Mouse (Mus musculus): ENCODE results near the gene Rnasek. TPM values are rescaled to one million over a fixed set of nuclear protein-coding genes. Genes with fewer than 3 reads are reported as not detected.

The Rnasek gene
- total RNA-seq, 2 experiments from 2014 or later, result 97.8 to 102 TPM

DNA sequence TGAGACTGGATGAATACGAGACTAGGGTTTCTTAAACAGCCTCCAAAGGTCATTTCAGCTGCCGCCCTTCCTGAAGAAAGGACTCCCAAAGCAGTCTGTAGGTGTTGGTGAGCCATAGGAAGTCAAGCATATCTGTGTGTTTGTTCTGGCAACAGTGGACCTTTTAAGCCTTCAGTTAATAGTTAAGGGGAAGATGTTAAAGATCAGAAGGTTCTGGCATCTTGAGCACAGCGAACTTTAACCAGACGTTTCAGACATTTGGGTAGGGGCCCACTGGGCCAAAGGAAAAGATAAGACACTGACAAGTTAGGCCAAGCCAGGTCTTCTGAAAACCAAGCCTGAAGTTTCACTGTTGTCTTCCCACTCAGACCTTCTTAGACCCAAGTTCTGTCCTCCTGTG is 21.6 kb downstream of the Rnasek start:
- DNase-seq, result no peak

DNA sequence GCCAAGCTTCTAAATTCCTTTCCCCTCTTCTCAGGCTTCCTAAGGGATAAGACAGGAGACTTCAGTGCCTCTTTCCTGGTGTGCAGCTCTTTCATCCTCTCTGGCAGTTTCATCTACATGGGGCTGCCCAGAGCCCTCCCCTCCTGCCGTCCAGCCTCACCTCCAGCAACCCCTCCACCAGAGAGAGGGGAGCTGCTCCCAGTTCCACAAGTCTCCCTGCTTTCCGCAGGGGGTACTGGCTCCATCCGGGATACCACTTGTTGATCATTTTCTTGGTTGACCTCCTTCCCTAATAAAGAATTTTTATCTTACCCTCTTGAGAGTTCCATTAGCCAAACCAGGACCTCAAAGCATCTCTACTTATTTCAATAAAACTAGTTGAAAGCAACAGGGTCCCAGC is 23.5 kb downstream of the Rnasek start:
- no peak for DNase-seq

DNA sequence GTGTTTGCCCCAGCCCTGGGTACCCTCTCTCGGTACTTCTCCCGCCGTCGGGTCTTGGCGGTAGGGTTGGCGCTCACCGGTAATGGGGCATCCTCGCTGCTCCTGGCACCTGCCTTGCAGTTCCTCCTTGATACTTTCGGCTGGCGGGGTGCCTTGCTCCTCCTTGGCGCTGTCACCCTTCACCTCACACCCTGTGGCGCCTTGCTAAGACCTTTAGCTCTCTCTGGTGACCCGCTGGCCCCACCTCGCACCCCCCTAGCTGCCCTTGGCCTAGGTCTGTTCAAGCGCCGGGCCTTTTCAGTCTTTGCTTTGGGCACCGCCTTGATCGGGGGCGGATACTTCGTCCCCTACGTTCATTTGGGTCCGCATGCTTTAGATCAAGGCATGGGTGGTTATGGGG is 24.3 kb downstream of the Rnasek start:
- DNase-seq, result no peak

DNA sequence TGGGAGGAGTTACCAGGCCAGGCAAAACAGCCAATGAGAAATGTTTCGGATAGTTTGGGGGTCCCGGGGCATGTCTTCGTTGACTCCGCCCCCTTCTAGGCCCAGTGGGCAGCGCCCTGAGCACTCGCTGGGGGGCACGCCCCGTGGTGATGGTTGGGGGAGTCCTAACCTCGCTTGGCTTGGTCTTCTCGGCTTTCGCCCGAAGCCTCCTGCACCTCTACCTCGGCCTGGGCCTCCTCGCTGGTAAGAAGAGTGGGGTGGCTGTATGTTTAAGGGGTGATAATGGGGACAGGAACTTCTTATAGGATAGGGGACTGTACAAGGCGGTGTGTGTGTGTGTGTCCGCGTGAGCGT is 24.8 kb downstream of the Rnasek start:
- DNase-seq, result no peak

DNA sequence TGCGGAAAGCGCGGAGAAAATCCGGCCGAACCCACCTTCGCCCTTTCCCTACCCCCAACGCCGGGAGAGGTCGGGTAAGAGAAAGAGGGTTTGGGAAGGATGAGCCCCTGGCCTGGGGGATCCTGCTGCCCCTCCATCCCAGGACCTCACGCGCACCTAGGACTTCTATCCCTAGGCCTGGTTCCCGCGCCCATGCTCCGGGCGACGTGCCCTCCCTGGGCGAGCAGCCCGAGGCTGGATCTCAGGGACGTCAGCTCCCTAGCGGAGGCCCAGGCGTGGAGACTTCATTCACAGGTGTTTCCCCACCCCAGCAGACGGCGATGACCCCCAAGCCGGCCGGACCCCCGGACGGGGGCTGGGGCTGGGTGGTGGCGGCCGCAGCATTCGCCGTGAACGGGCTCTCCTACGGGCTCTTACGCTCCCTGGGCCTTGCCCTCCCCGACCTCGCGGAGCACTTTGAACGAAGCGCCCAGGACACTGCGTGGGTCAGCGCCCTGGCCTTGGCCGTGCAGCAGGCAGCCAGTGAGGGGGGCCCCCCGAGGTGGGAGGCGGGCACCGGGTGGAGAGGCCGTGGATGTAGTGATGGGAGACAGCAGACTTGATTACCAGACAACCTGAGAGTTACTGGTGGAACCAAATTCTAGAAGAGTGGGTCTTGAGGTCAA is 25.3 kb downstream of the Rnasek start:
- peak in 1 of 2 experiments; percentile 55 for DNase-seq

DNA sequence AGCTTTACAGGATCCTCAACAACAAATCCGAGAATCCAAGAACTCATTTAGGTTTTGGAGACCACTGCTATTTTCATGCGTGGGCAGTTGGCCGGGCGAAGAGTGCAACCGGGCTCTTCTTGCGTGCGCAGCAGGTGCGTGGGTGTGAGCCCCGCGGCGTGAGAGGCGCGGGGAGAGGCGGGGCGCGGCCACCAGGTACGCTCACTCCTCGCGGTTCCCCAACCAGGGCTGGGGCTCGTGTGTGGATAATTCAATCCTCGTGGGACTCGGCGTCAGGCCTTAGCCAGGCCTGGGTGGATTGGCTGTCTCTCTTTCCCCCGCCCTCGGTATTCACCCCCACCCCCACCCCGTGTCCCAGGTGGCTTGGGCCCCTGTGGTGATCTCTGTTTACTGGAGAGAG is 25.9 kb downstream of the Rnasek start:
- no peak for DNase-seq

DNA sequence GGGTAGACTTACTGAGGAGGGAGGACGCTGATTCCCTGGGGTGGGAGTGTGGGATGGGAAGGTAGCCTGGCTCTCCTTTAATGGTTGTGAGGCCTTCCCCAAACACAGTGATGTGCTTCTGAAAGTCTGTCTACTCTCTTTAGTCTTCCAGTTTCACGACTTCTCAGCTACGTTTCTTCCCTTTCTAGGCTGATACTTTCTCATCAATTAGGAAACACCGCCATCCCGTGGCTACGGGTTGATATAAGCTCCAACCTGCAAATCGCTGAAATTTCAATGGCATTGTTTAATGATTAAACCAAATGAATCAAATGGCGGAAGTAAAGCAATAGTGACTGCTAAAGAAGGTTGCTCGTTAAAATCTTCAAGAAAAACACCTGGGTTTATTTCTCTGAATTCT is 26.7 kb downstream of the Rnasek start:
- DNase-seq, result peak; percentile 79 to 88

DNA sequence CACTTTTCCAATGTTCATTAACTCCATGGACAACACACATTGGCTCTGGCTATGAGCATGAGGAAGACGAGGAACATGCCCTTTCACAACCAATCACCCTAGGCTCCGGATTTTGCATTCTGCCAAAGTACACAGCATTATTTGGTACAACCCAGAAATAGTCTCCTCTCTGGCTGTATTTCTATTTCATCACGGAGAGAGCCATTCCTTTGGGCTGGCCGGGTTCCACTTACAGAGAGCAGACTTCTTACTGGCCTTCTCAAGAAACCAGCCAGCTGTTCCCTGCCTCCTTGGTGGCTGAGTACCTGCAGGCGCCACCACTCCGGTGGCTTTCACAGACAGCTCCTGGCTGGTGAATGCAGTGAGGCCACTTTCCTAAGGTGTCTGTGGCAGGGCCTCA is 27.2 kb downstream of the Rnasek start, which contains the start of gene Slc16a11:
Gene Slc16a11 (plus strand): TSS at position 330 of the 400 bp plus-strand sequence.
- DNase-seq, result peak in 1 of 2 experiments; percentile 20

DNA sequence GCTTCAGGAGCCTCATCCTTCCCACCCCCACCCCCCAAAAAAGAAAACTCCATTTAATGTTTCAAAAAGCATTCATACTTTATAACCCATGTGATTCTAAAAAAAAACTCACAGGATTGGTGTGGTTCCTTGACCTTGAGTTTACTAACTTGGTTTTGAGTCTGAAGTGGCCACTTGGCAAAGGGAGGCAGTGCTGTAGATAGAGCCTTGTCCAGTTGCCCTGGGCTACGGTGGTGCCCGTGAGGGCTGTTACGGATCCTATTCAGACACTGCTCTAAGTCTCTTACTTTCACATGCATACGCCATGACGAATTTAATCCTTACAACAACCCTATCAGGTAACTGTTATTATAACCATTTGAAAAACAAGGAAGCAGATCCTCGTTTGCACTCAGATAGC is 27.7 kb downstream of the Rnasek start:
- no peak for DNase-seq

DNA sequence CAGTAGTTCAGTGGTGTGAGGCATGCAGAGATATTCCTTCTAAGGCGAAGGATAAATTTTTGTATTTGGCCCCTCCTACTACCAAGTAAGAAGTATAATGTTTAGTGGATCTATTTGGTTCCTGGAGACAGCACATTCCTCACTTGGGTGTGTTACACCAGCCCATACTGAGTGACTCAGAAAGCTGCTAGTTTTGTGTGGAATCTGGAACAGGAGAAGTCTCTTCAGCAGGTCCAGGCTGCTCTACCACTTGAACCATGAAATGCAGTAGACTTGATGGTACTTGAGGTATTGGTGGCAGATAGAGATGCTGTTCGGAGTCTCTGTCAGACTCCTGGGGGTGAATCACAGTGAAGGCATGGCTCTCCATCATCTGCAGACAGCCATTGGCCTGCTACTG is 29.0 kb downstream of the Rnasek start:
- DNase-seq, result no peak

DNA sequence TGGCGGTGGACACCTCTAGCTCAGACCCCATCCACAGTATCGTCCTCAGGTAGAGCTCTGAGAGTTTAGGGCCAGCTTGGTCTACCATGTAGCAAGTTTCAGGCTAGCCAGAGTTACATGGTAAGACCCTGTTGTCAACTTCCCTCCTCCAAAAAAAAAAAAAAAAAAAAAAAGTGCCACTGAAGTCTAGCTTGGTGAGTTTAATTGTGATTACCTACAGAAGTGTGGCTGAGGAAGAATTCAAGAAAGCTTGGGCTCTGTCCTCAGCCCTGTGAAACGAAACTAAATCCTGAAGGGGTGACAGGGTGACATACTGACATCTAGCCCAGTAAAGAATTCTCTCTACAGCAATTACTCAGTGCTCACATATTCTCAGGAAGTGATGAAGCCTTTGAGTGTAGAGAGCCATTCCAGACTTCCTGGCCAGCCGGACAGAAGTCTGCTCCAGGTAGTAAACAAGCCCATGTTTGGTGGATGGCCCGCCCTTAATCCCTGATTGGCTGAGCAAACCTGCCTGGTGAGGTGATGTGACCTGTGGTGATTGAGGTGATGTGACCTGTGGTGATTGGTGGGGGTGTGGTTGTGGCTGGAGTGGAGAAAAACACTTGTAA is 30.8 kb downstream of the Rnasek start:
- no peak for DNase-seq

DNA sequence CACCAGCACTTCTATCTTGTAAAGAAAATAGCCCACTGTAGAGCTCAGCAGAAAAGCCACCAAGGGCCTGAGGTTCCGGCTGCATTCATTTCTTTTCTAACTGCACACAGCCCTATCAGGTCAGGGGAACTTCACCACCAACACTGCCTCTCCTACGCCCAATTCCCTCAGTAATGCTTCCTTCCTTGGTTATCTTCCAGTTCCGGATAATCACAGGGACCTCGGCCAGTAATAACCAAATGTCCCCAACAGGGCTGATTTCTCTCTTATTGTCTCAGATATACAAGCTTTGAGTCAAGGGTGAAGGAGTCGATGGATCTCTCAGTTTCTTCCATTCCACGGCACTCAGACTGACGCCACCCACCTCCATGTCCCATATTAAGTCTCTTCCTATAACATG is 32.4 kb downstream of the Rnasek start:
- DNase-seq, result peak in 1 of 2 experiments; percentile 52

DNA sequence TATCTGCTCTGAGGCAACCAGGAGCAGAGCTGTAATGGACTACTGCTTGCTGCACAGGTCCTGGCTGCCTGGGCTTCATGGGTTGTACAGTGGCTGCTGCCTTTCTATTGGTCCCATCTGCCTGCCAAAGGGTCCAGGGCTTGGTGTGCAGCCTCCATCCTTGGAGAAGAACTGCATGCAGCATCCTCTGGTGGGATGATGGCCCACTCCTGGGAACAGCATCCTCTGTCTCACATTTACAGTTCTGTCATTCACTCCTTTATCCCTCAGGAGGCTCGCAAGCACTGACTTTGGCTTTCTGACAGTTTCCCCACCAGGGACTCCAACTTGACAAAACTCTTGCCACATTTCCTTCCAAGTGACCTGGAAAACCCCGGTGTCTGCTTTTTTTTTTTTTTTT is 32.8 kb downstream of the Rnasek start:
- DNase-seq, result no peak

DNA sequence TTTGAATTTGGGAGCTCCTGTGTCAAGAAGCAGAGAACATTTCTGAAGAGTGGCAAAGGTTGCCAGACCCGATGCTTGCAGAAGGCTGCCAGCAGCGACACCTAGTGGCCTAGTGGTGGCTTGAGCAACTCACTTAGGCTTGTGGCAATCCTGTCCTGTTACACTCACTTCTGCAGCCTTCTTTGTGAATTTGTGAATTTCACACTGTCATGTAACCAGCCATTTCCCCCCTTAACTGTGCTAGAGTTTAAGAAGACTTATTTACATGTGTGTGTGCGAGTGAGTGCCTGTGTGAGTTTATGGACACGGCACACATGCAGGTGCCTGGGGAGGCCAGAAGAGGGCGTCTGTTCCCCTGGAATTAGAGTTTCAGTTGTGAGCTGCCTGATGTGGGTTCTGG is 38.0 kb downstream of the Rnasek start:
- peak; percentile 80 to 91 for DNase-seq

DNA sequence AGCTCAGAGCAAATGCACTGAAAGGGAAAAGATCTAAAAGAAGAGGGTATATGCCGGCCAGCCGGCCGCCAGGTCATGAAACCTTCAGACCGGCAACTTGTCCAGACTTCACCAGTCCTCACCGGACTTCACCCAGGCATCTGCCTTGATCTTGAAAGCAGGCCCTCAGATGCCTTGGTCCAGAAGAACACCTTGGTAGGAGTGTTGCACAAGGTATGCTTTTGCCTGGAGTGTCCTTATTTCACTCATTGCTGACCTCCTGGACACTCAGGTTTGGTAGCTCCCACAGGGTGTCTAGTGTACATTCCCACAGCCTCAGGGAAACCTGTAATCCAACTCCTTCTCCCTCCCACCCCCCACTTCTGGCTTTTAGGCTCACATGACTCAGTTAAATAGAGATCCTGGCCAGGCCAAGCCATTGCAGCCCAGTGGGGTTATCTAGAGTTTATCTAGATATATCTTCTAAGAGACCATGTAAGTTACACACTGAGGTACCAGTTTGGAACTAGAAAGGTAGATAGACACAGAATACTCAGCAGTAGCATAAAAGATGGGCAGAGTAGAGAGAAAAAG is 39.5 kb downstream of the Rnasek start:
- DNase-seq, result no peak

DNA sequence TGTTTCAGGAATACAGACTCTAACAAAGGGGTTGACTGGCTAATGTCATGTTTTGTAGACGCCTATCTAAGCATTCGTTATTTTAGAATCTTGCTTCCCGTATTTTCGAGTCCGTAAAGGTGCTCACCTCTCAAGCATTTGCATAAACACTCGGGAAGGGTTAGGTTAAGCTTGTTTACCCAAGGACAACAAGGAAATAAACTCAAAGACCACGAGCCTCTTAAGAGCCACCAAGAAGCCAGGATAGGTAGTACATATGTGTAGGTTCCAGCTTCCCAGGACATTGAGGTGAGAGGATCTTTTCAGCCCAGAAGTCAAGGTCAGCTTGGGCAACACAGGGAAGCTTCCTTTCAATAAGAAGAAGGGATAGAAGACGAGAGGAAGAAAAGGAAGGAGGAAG is 40.5 kb downstream of the Rnasek start:
- no peak for DNase-seq

DNA sequence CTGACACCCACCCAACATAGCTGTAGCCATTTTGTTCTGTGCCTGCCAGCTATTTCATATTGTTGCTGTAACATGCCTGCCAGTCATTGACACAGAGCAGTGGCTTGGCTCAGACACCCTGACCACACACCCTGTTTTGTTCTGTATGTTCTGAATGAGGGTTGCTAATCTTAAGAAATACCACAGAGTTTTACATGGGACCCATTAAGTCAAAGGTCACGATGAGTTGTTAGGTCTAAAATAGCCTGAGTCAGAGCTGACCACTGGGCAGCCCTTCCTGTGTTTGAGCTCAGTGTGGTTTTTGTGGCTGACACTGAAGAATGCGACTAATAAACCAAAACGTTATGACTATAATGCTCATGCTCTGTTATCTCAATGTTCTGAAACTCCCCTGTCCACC is 41.3 kb downstream of the Rnasek start:
- DNase-seq, result no peak

DNA sequence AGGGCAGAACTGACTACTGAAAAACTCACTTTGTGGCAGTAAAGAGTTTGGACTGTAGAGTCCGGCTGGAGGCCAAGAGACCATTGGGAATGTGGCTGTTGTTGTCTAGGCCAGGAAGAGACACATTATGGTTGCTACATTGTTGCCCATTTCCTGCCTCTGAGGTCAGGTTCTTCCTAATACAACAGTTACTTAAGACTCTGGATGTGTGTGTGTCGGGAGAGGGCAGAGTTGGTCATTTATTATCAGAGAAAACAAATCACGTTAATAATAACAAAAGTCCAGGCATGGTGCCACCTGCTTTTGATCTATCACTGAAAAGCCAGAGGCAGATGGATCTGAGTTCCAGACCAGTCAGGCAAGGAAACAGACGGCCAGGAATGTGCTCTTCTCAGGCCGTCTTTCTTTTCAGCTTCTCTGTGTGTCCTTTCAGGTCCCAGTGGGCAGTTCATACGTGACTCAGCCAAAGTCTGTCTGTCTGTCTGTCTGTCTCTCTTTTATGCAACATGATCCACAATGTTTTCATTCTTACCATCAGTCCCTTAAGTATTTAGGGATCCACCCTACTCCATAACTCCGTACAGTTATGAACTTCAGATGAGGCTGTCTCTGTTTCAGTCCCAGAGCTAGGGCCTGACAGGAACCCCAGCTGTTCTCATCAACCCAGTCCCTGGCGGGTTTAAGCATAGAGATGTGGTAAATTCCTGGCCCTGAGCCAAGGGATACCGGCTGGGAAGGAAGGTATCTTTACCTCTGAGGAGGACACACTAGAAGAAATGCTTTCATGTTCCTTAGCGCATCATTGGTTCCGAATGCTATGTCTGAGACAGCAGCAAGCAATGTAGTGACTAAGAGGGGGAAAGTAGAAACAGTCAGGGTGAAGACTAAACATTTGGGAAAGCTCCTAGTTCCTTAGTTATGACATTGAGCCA is 46.0 kb downstream of the Rnasek start:
- DNase-seq, result no peak

DNA sequence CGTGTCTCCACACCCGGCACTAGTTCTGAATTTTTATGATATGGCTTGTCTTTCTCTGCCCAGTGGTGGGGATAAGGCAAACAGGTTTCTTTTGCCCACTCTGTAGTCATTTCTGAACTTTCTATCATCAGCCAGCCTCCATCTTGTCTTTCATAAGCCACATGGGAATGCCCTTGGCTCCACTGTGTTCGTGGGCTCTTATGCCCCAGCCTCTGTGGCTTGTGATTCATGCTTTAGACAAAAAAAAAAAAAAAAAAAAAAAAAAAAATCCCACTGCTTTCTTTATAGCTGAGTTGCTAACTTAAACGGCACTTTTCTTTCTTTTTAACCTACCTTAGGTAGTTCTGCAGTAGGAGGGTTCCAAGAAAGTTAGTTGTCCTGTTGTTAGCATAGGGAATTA is 47.5 kb downstream of the Rnasek start:
- DNase-seq, result no peak

DNA sequence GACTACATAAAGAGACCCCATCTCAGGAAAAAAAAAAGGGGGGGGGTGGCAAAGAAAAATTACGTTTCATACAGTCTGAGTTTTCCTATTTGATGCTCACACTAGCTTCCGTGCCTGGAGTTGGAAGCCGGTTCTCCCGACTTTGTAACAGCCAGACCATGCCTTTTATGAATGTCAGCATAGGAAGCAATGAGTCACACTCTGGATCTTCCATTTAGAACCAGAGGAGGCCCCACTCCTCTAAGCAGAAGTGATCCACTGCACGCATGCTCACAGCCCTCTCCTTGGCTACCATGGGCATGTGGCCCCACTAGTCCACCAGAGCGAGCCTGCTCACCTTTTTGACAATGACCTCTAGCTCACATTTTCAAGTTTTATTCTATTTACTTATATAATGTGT is 48.5 kb downstream of the Rnasek start:
- no peak for DNase-seq

DNA sequence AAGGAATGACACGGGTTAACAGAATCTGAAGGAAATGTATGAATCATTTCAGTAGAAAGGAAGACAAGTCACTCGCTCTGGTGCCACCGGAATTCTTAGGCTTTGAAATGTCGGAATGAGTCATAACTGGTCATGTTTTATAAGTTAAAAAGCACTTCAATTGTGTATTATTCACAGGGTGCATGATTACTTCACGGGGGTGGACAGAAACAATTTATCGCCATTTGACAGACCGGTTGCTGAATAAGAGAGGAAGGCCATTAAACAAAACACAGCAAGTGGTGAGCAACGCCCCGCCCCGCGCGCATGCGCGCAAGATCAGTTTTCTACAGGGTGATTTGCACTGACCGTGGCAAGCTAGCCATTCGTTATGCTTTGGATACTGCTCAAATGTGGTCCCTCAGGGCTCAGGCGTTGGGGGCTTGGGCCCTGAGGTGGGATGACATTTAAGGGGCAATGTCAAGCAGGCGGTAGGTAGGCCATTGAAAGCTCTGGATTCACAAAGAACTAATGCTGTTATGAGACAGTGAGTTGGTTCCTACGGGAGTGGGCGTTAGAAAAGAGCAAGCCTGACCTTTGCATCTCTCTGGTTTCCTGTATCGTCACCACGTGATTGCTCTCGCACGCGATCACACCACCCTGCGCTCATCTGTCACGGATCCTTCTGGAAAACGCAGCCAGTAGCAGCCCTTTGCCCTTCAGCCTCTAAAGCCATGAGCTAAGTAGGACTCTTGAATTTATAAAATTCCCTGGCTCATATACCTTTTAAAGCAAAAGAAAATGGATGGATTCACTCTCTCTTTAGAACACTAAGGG is 50.1 kb downstream of the Rnasek start:
- DNase-seq, result no peak
